Mouse (Mus musculus) small intestine, adult 10 weeks (tissue): ENCODE data around the gene Hist1h2af. TPM values are rescaled to one million over a fixed set of nuclear protein-coding genes. Genes with fewer than 3 reads are reported as not detected.

Experiments used
- polyA plus RNA-seq: library from polyadenylated mRNA; stranded (reverse); fragments of 350-450 nt; fragmentation: Illumina TruSeq; extraction: RNeasy Lipid Tissue Mini Kit (QIAGEN cat#74804); gene quantifications from one replicate; pipeline ENCODE4 v1.2.3, GENCODE M21; 2014; ENCODE audit warnings: low replicate concordance

Gene Hist1h2af
- polyA plus RNA-seq, result not detected

GRCm38 (mm10) chr13:23533560-23534367 lies at the start of gene Hist1h2af:
Hist1h2af (plus strand) TSS chr13:23533906.

GRCm38 (mm10) chr13:23488400-23489322 lies 45.0 kb upstream of the Hist1h2af start, which contains the start of gene Btn2a2:
Btn2a2 (minus strand) TSS chr13:23488857.

DNA sequence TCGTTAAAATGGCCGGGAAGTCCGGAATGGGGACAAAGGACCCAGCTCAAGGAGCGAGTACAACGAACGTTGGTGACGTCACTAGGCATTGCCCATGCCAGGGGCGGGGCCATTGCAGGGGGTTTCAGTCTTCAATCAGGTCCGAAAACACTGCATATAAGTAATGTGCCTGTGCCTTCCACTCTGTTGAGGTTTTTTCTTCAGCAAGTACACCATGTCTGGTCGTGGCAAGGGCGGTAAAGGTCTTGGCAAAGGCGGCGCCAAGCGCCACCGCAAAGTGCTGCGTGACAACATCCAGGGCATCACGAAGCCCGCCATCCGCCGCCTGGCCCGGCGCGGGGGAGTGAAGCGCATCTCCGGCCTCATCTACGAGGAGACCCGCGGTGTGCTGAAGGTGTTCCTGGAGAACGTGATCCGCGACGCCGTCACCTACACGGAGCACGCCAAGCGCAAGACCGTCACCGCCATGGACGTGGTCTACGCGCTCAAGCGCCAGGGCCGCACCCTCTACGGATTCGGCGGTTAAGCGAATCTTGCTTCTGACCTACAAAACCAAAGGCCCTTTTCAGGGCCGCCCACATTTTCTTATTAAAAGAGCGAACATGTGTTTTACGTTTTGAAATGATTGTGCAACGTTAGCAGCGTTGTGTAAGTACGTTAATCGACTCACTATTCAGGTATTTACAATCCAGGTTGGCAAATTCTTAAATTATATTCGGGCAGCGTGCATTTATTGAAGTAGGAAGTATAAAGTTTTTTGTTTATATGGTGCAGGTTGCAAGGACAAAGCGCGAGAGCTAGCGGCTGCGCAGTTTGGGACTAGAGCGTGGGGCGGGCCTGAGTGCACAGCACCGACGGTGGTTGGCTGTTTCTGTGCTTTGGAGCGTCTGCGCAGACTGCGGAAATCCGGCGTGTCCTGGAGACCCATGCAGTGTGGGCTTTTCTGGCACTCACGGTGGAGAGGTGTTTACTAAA lies 2.5 kb upstream of the Hist1h2af start, which contains the start of gene Hist1h4h:
TSS of gene Hist1h4h (plus strand) at position 150 of the 975 bp plus-strand sequence.

GRCm38 (mm10) chr13:23535137-23536075 lies 1.7 kb downstream of the Hist1h2af start, which contains the start of gene Hist1h3g:
Hist1h3g (plus strand) TSS chr13:23535422.

GRCm38 (mm10) chr13:23542999-23543607 lies 9.4 kb downstream of the Hist1h2af start, which contains the start of gene Hist1h2bh:
Hist1h2bh (minus strand) TSS chr13:23543392.

GRCm38 (mm10) chr13:23543965-23544786 lies 10.5 kb downstream of the Hist1h2af start, which contains the start of gene Hist1h3f:
Hist1h3f (plus strand) TSS chr13:23544052.

DNA sequence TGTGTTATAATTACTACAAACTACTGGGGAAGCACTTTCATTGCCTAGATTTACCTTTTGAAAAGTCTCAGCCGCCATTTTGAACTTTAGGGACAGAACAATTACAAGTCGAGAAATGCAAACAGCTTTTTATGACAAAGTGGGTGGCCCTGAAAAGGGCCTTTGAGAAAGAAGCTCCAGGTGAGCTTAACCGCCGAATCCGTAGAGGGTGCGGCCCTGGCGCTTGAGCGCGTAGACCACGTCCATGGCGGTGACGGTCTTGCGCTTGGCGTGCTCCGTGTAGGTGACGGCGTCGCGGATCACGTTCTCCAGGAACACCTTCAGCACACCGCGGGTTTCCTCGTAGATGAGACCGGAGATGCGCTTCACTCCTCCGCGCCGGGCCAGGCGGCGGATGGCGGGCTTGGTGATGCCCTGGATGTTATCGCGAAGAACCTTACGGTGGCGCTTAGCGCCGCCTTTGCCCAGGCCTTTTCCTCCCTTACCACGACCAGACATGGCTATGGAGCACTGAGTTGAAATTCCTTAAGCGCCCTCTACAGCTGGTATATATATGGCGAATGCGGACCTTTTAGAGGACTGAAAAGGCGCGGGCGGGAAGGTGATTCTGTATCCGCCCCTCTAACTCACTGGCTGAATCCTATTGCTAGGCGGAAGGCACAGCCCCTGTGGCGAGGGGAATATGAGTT lies 17.6 kb downstream of the Hist1h2af start, which contains the start of gene Hist1h4f:
TSS of gene Hist1h4f (minus strand) at position 503 of the 689 bp plus-strand sequence.

GRCm38 (mm10) chr13:23552962-23553361 lies 19.3 kb downstream of the Hist1h2af start, which contains the start of gene Hist1h1d:
Hist1h1d (plus strand) TSS chr13:23553262.

GRCm38 (mm10) chr13:23561883-23562659 lies 28.4 kb downstream of the Hist1h2af start, which contains the start of gene Hist1h3e:
Hist1h3e (minus strand) TSS chr13:23562369.

GRCm38 (mm10) chr13:23571022-23571503 lies 37.4 kb downstream of the Hist1h2af start, which contains the start of the genes Hist1h2ae and Hist1h2bg:
Hist1h2ae (minus strand) TSS chr13:23571220.
Hist1h2bg (plus strand) TSS chr13:23571396.

GRCm38 (mm10) chr13:23573898-23574524 lies 40.3 kb downstream of the Hist1h2af start, which contains the start of the genes Hist1h2bf and Hist1h2ad:
Hist1h2bf (minus strand) TSS chr13:23574196.
Hist1h2ad (plus strand) TSS chr13:23574381.

GRCm38 (mm10) chr13:23575271-23575851 lies 41.7 kb downstream of the Hist1h2af start, which contains the start of gene Hist1h3d:
Hist1h3d (plus strand) TSS chr13:23575763.

GRCm38 (mm10) chr13:23581408-23582218 lies 47.9 kb downstream of the Hist1h2af start, which contains the start of gene Hist1h4d:
Hist1h4d (plus strand) TSS chr13:23581598.

